Mouse (Mus musculus) cerebellum, adult 2 months (tissue): ENCODE data around the gene Srxn1.

Source experiments
- CTCF ChIP-seq: fragments of 200-500 bp; IDR thresholded peaks from 2 replicates; pipeline ENCODE4 v1.5.1; 2011; ENCODE audit warnings: low read depth, mild to moderate bottlenecking, control low read depth, low read length, moderate library complexity, borderline replicate concordance; ENCODE audit not compliant: insufficient read depth
- POLR2A ChIP-seq: fragments of 200-500 bp; IDR thresholded peaks from 2 replicates; pipeline ENCODE4 v1.6.1; 2011; ENCODE audit warnings: low read length, control low read depth, borderline replicate concordance; ENCODE audit not compliant: insufficient read depth

DNA sequence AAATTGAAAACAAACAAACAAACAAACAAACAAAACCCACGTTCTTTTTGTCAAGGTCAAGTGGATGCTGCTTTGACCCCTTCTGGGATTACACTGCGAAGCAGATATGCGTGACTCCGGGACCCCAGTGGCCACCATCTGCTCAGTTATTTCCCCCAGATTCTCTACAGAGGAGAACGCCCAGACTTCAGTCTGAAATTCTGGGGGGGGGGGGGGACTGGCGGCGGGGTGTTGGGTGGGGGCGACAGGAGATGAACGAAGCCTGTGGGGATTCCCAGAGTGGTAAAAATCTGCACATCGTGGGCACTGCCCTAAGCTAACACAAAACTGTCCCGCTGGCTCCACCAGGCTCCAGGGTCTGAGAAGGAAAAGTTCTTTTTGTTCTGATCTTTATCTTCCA, 37.3 kb downstream of the Srxn1 start:
- TF ChIP-seq CTCF (no peak), POLR2A (no peak)
